Mouse (Mus musculus) brown adipose tissue, adult 24 weeks (tissue): Measurements from ENCODE around the gene Cdk5rap1. TPM values are rescaled to one million over a fixed set of nuclear protein-coding genes. Genes with fewer than 3 reads are reported as not detected.
"Not testable (repeated sequence)": the region's sequence is repeated elsewhere in the genome, so short reads cannot be mapped to it uniquely, and the experiment has no call there.

Experiments
- H3K27ac ChIP-seq: fragments of 200-500 bp; replicated peaks from 2 replicates; pipeline ENCODE4 v1.5.1; 2012; ENCODE audit warnings: low read depth, mild to moderate bottlenecking, low read length
- H3K4me1 ChIP-seq: fragments of 200-500 bp; 2 replicates; pipeline ENCODE4 v1.6.1; 2012; ENCODE audit warnings: low read length, mixed read lengths; ENCODE audit not compliant: control insufficient read depth, insufficient read depth, insufficient read length
- H3K4me3 ChIP-seq: fragments of 200-500 bp; 2 replicates; pipeline ENCODE4 v1.5.1; 2012; ENCODE audit warnings: low read depth, mild to moderate bottlenecking, low read length, moderate library complexity; ENCODE audit not compliant: insufficient read depth
- polyA plus RNA-seq: library from polyadenylated mRNA; stranded (reverse); fragments of >200 nt; gene quantifications from 2 replicates; pipeline ENCODE4 v1.2.4, GENCODE M21; 2012; ENCODE audit not compliant: missing spikeins, insufficient read depth, insufficient read length

Gene Cdk5rap1
- polyA plus RNA-seq, 1 experiment = 7.1 TPM

- Histone ChIP-seq H3K4me3 (no peak overlapping the region), H3K4me1 (no peaks in the 10 kb centered on the region), H3K27ac (no peak overlapping the region)
These were observed 37.2 kb downstream of the Cdk5rap1 start for GRCm38 (mm10) chr2:154335572-154335971.

- Histone ChIP-seq H3K4me3 (no peak overlapping the region), H3K4me1 (no peaks in the 10 kb centered on the region), H3K27ac (no peak overlapping the region)
These were observed 46.0 kb downstream of the Cdk5rap1 start for GRCm38 (mm10) chr2:154326852-154327251.

GRCm38 (mm10) chr2:154313771-154314170, 59.0 kb downstream of the Cdk5rap1 start:
- not testable (repeated sequence) for H3K4me3 ChIP-seq, H3K27ac ChIP-seq, H3K4me1 ChIP-seq

- H3K4me3 ChIP-seq, H3K27ac ChIP-seq, H3K4me1 ChIP-seq: not testable (repeated sequence)
These were observed 65.9 kb downstream of the Cdk5rap1 start, which contains the start of gene Bpifb9b for GRCm38 (mm10) chr2:154306927-154307326. Gene Bpifb9b, plus strand, starts transcription at chr2:154307227.

- not testable (repeated sequence) for H3K27ac ChIP-seq, H3K4me1 ChIP-seq
These were observed 68.2 kb downstream of the Cdk5rap1 start for GRCm38 (mm10) chr2:154304604-154305003.

GRCm38 (mm10) chr2:154301763-154302162, 71.0 kb downstream of the Cdk5rap1 start:
- no peaks in the 10 kb centered on the region for H3K4me1 ChIP-seq
- no peak overlapping the region for H3K4me3 ChIP-seq
- H3K27ac ChIP-seq = no peak overlapping the region

More at GRCm38 (mm10) chr2:154304604-154305003, 68.2 kb downstream of the Cdk5rap1 start:
- not testable (repeated sequence) for H3K4me3 ChIP-seq

- Histone ChIP-seq H3K4me3 (no peak overlapping the region), H3K4me1 (no peaks in the 10 kb centered on the region), H3K27ac (no peak overlapping the region)
These were observed 72.3 kb downstream of the Cdk5rap1 start for GRCm38 (mm10) chr2:154300496-154300895.

GRCm38 (mm10) chr2:154294746-154295145, 78.1 kb downstream of the Cdk5rap1 start:
- not testable (repeated sequence) for H3K27ac ChIP-seq, H3K4me3 ChIP-seq, H3K4me1 ChIP-seq

GRCm38 (mm10) chr2:154292833-154293232, 80.0 kb downstream of the Cdk5rap1 start:
- H3K4me1 ChIP-seq = no peaks in the 10 kb centered on the region
- H3K4me3 ChIP-seq = no peak overlapping the region
- H3K27ac ChIP-seq = no peak overlapping the region

GRCm38 (mm10) chr2:154291866-154292265, 80.9 kb downstream of the Cdk5rap1 start:
- H3K4me3 ChIP-seq, H3K4me1 ChIP-seq, H3K27ac ChIP-seq: not testable (repeated sequence)

Other genes with a start within 250 kb of the Cdk5rap1 start
- gene Bpifa3, start 242.7 kb downstream of the Cdk5rap1 start, polyA plus RNA-seq = not detected in 2 replicates
- gene Bpifa1, start 230.1 kb downstream of the Cdk5rap1 start, polyA plus RNA-seq = not detected in 2 replicates
- not detected in 2 replicates for gene Bpifa5, start 210.4 kb downstream of the Cdk5rap1 start, polyA plus RNA-seq
- not detected in 2 replicates for gene Bpifb1, start 182.2 kb downstream of the Cdk5rap1 start, polyA plus RNA-seq
- gene Bpifb5, start 149.3 kb downstream of the Cdk5rap1 start, polyA plus RNA-seq = not detected in 2 replicates
- gene Bpifb9a, start 115.2 kb downstream of the Cdk5rap1 start, polyA plus RNA-seq = not detected in 2 replicates
- gene Bpifb9b, start 65.8 kb downstream of the Cdk5rap1 start, polyA plus RNA-seq = not detected in 2 replicates
- 17.1 and 29.6 TPM in 2 replicates for gene Snta1, start 35.1 kb upstream of the Cdk5rap1 start, polyA plus RNA-seq
- 6.9 and 7.9 TPM in 2 replicates for gene Cbfa2t2, start 63.5 kb upstream of the Cdk5rap1 start, polyA plus RNA-seq
- not detected in 2 replicates for gene 1700003F12Rik, start 174.1 kb upstream of the Cdk5rap1 start, polyA plus RNA-seq
- not detected in 2 replicates for gene Actl10, start 178.8 kb upstream of the Cdk5rap1 start, polyA plus RNA-seq
- gene Necab3, start 185.9 kb upstream of the Cdk5rap1 start, polyA plus RNA-seq = not detected in 2 replicates
- gene E2f1, start 196.9 kb upstream of the Cdk5rap1 start, polyA plus RNA-seq = 0.63 and 1.3 TPM in 2 replicates
- 44.4 and 59.3 TPM in 2 replicates for gene Pxmp4, start 230.7 kb upstream of the Cdk5rap1 start, polyA plus RNA-seq
- gene Zfp341, start 240.3 kb upstream of the Cdk5rap1 start, polyA plus RNA-seq = 0.71 and 0.88 TPM in 2 replicates
- gene 4930519P11Rik, start 240.4 kb upstream of the Cdk5rap1 start, polyA plus RNA-seq = not detected in 2 replicates